Mouse (Mus musculus): ENCODE measurements around the gene Nfatc4.

- TF ChIP-seq POLR2A (IDR thresholded peaks at IDR 0.05; ENCODE audit: insufficient read depth, low read depth, low read length), result no peak
- TF ChIP-seq CTCF (IDR thresholded peaks at IDR 0.05; ENCODE audit: insufficient read depth, low read depth, low read length), result no peak
Observed at GRCm38 (mm10) chr14:55829854-55830253, 6.9 kb downstream of the Nfatc4 start.

Data from olfactory bulb, adult 2 months (tissue).